Mouse (Mus musculus) myocyte (in vitro differentiated cells): Measurements from ENCODE around the gene Tmem234. TPM values are rescaled to one million over a fixed set of nuclear protein-coding genes. Genes with fewer than 3 reads are reported as not detected.

ENCODE experiments used
- H3K27me3 ChIP-seq: one replicate; pipeline ENCODE4 v1.6.1; 2011; ENCODE audit not compliant: control insufficient read depth, insufficient read depth, insufficient read length
- H3K36me3 ChIP-seq: one replicate; pipeline ENCODE4 v1.6.1; 2011; ENCODE audit not compliant: control insufficient read depth, insufficient read depth
- H3K4me2 ChIP-seq: one replicate; pipeline ENCODE4 v1.6.1; 2011; ENCODE audit warnings: low read depth, control low read depth
- H3K4me3 ChIP-seq: one replicate; pipeline ENCODE4 v1.5.1; 2011; ENCODE audit warnings: mild to moderate bottlenecking, control low read depth, moderate library complexity
- H3K79me2 ChIP-seq: one replicate; pipeline ENCODE4 v1.6.1; 2011; ENCODE audit not compliant: control insufficient read depth, insufficient read depth
- H3ac ChIP-seq: one replicate; pipeline ENCODE4 v1.6.1; 2011; ENCODE audit not compliant: control insufficient read depth, insufficient read length
- CEBPB ChIP-seq: IDR thresholded peaks from 2 replicates; pipeline ENCODE4 v1.6.1; 2011; ENCODE audit warnings: mild to moderate bottlenecking, moderate library complexity; ENCODE audit not compliant: poor library complexity, insufficient read depth, severe bottlenecking
- E2F4 ChIP-seq: IDR thresholded peaks from one replicate; pipeline ENCODE4 v1.6.1; 2011; ENCODE audit warnings: mild to moderate bottlenecking, control low read depth, moderate library complexity; ENCODE audit not compliant: insufficient read depth
- MAX ChIP-seq: IDR thresholded peaks from one replicate; pipeline ENCODE4 v1.6.1; 2011; ENCODE audit warnings: low read depth, mild to moderate bottlenecking, control low read depth
- MYOD1 ChIP-seq, 3 experiments: IDR thresholded peaks; one replicate each; pipeline ENCODE4 v1.6.1; 2011; ENCODE audit warnings: control low read depth in 2 of 3, low read depth in 2 of 3, mild to moderate bottlenecking in 2 of 3, moderate library complexity in 1 of 3; ENCODE audit not compliant: insufficient read length in 2 of 3, control insufficient read depth in 1 of 3
- MYOG ChIP-seq, 3 experiments: IDR thresholded peaks; one replicate each; pipeline ENCODE4 v1.6.1; 2011; ENCODE audit warnings: control low read depth in 2 of 3, low read depth in 2 of 3, mild to moderate bottlenecking in 2 of 3; ENCODE audit not compliant: insufficient read length in 2 of 3, control insufficient read depth in 1 of 3, insufficient read depth in 1 of 3
- POLR2A ChIP-seq: IDR thresholded peaks from one replicate; pipeline ENCODE4 v1.6.1; 2011; ENCODE audit warnings: low read depth, mild to moderate bottlenecking, control low read depth, moderate library complexity; ENCODE audit not compliant: insufficient read length
- POLR2AphosphoS2 ChIP-seq: IDR thresholded peaks from one replicate; pipeline ENCODE4 v1.6.1; 2011; ENCODE audit warnings: low read depth, control low read depth; ENCODE audit not compliant: insufficient read length
- REST ChIP-seq: IDR thresholded peaks from one replicate; pipeline ENCODE4 v1.6.1; 2011; ENCODE audit warnings: mild to moderate bottlenecking, control low read depth, moderate library complexity; ENCODE audit not compliant: insufficient read depth, insufficient read length
- SRF ChIP-seq: IDR thresholded peaks from one replicate; pipeline ENCODE4 v1.6.1; 2011; ENCODE audit warnings: low read depth; ENCODE audit not compliant: control insufficient read depth, insufficient read length
- TCF12 ChIP-seq: IDR thresholded peaks from one replicate; pipeline ENCODE4 v1.6.1; 2011; ENCODE audit warnings: mild to moderate bottlenecking, control low read depth; ENCODE audit not compliant: poor library complexity, insufficient read depth, severe bottlenecking
- TCF3 ChIP-seq: IDR thresholded peaks from one replicate; pipeline ENCODE4 v1.6.1; 2011; ENCODE audit warnings: low read depth, control low read depth; ENCODE audit not compliant: insufficient read length
- USF1 ChIP-seq: IDR thresholded peaks from one replicate; pipeline ENCODE4 v1.6.1; 2011; ENCODE audit warnings: low read depth, mild to moderate bottlenecking, control low read depth, moderate library complexity
- polyA plus RNA-seq: library from polyadenylated mRNA; unstranded; fragments of >200 nt; fragmentation: generic; extraction: Trizol; gene quantifications from one replicate; pipeline ENCODE4 v1.2.1, GENCODE M21; 2012; ENCODE audit warnings: missing spikeins

Gene Tmem234
- polyA plus RNA-seq, 1 experiment: 220 TPM

DNA sequence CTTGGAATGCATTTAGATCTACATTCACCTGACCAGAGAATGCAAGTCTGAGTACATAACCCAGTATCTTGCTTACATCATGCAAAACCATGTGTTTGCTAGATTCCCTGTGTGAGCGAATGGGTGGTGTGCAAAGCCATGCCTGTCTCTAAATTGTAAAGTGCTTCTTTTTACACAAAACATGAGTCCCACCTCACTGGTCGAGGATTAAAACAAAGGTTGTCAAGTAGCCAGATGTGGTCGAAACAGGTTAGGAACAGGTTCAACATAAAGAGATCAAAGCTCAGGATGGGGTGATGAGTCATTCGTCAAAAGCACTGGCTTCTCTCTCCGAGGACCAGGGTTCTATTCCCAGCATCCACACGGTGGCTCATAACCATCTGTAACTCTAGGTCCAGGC is 35.3 kb upstream of the Tmem234 start:
- TF ChIP-seq REST (no peak), MAX (no peak), CEBPB (no peak), MYOG (IDR thresholded peaks at IDR 0.05; ENCODE audit: control insufficient read depth in 1 of 3, insufficient read depth in 1 of 3, insufficient read length in 2 of 3, low read depth in 2 of 3) (no peak), POLR2AphosphoS2 (no peak), POLR2A (no peak), TCF3 (no peak), SRF (no peak), MYOD1 (IDR thresholded peaks at IDR 0.05; ENCODE audit: control insufficient read depth in 1 of 3, insufficient read length in 2 of 3, low read depth in 2 of 3) (no peak), TCF12 (no peak), USF1 (no peak)
- no peak overlapping the region for H3K4me3 ChIP-seq
- H3ac ChIP-seq: no peak overlapping the region
- no peaks in the 10 kb centered on the region for H3K36me3 ChIP-seq
- no peaks in the 10 kb centered on the region for H3K27me3 ChIP-seq
- H3K79me2 ChIP-seq: no peaks in the 10 kb centered on the region
- H3K4me2 ChIP-seq: no peak overlapping the region

DNA sequence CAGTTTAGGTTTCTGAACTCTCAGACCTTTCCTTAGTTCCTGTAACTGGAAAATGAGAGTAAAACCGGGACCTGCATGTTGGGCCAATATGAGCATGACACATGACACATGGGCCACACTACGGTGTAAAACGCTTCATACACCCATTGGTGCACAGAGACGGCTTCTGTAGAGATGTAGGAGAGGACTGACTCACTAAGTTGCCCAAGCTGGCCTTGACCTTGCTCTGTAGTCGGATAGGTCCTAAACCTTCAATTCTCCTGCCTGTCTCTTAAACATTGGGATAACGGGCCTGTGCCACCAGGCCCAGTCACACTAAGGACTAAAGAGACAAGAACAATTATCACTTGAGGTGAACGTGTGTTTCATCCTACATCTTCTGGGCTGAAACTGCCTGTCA is 32.1 kb upstream of the Tmem234 start:
- Histone ChIP-seq H3K36me3 (no peaks in the 10 kb centered on the region), H3K4me2 (no peak overlapping the region), H3K79me2 (no peaks in the 10 kb centered on the region), H3ac (no peak overlapping the region), H3K4me3 (no peak overlapping the region), H3K27me3 (no peaks in the 10 kb centered on the region)
- TF ChIP-seq TCF12: no peak

DNA sequence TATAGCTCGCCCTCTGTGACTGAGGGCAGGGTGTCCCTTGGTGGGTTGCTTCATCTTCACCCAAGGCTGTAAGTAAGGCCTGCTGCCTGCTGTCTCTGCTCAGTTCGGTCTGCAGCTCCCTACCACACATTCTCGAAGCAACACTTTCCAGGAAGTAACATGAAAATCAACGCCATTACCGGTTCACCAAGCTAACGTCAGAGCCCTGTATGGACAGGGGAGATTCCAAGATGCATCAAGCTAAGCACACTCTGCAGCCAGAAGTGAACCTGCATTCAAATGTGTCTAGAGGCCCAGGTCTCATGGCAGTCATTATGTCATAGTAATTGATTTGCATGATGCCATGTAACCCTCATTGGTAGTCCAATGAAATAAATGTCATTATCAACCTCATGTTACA is 30.4 kb upstream of the Tmem234 start:
- no peaks in the 10 kb centered on the region for H3K36me3 ChIP-seq
- H3K27me3 ChIP-seq: no peaks in the 10 kb centered on the region
- H3K79me2 ChIP-seq: no peaks in the 10 kb centered on the region
- no peak overlapping the region for H3K4me2 ChIP-seq
- H3ac ChIP-seq: no peak overlapping the region
- no peak overlapping the region for H3K4me3 ChIP-seq
- TF ChIP-seq REST (no peak), TCF3 (no peak), MYOG (IDR thresholded peaks at IDR 0.05; ENCODE audit: control insufficient read depth in 1 of 3, insufficient read depth in 1 of 3, insufficient read length in 2 of 3, low read depth in 2 of 3) (no peak), E2F4 (no peak), USF1 (no peak), TCF12 (no peak), CEBPB (no peak), SRF (no peak), POLR2AphosphoS2 (no peak)

DNA sequence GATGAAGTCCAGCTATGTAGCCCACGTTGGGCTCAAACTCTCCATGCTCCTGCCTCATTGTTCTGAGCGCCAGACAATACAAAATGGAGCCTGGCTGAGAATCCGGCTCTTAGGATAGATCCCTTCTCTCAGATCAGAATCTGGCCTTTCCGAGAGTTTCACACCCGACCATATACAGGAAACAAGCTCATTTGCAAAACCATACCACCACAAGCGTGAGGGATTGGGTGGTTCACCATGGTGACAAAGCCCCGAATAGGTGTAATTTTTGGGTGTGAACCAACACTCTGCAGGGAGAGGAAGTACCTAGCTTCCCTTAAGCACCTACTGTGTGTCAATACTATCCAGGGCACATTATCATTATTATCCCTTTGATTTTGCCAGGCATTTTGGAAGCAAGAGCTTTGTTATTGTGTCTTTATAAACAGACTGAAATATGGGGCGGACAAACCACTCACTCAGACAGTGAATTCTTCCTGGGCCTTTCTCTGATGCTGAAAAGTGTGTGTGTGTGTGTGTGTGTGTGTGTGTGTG is 28.9 kb upstream of the Tmem234 start:
- H3K27me3 ChIP-seq: no peaks in the 10 kb centered on the region
- no peak overlapping the region for H3K4me3 ChIP-seq
- H3K4me2 ChIP-seq: no peak overlapping the region
- no peaks in the 10 kb centered on the region for H3K36me3 ChIP-seq
- no peak overlapping the region for H3ac ChIP-seq
- TF ChIP-seq MAX (no peak), TCF3 (no peak), MYOD1 (IDR thresholded peaks at IDR 0.05; ENCODE audit: control insufficient read depth in 1 of 3, insufficient read length in 2 of 3, low read depth in 2 of 3) (no peak), CEBPB (no peak), SRF (no peak), MYOG (IDR thresholded peaks at IDR 0.05; ENCODE audit: control insufficient read depth in 1 of 3, insufficient read depth in 1 of 3, insufficient read length in 2 of 3, low read depth in 2 of 3) (no peak), POLR2A (no peak), POLR2AphosphoS2 (no peak), REST (no peak), E2F4 (no peak), USF1 (no peak)
- no peaks in the 10 kb centered on the region for H3K79me2 ChIP-seq

DNA sequence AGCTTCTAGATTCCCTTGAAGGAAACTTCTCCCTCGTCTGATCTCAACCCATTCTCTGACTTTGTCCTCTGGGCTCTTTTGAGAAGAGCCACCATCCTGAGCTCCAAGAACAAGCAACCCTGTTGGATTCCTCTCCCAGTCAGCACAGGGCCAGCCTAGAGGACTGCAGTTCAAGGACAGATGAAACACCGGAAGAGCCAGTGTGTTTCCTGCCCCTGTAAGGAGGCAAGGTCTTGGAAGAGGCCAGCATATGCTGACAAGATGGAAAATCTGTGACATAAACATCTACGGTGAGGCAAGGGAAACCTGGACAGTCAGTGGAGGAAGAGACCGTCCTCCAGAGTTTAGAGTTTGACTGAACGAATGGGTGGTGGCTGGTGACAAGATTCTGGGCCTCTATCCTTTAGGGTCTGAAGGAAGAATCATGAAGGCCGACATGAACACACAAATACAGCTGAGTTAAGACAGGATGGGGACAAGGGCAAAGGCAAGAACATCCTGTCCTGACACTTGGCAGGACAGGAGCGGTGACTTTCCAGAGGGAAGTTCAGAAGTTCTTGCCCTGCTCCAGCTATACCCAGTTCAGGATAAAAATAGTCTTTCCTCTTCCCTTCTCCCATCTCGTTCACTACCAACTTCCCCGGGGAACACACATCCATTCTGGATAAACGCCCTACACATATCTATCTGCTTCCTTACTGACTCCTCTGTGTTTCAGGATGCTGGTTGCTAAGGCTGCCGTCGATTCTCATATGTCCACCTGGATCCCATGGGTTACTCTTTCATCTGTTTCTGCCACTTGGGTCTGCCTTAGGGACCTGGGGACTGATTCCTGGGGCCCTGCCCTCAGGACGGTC is 28.0 kb upstream of the Tmem234 start:
- Histone ChIP-seq H3K27me3 (no peaks in the 10 kb centered on the region), H3K4me3 (no peak overlapping the region), H3K4me2 (no peak overlapping the region), H3ac (no peak overlapping the region), H3K79me2 (no peaks in the 10 kb centered on the region), H3K36me3 (no peaks in the 10 kb centered on the region)
- TF ChIP-seq MYOG (IDR thresholded peaks at IDR 0.05; ENCODE audit: control insufficient read depth in 1 of 3, insufficient read depth in 1 of 3, insufficient read length in 2 of 3, low read depth in 2 of 3) (no peak), MAX (no peak), REST (no peak), POLR2AphosphoS2 (no peak), POLR2A (no peak), TCF3 (no peak), SRF (no peak), USF1 (no peak), E2F4 (no peak), CEBPB (no peak), TCF12 (no peak), MYOD1 (IDR thresholded peaks at IDR 0.05; ENCODE audit: control insufficient read depth in 1 of 3, insufficient read length in 2 of 3, low read depth in 2 of 3) (no peak)
